Mouse (Mus musculus): ENCODE measurements at regions not wholly inside any gene's neighbourhood (a gene's known extent, or its start where the extent isn't known, plus 50 kb on each side); places are given as distances from the start of the nearest gene placed in this dataset.

GRCm38 (mm10) chr9:61770207-61770955 is 144.0 kb downstream of the Rplp1 start:
- POLR2A ChIA-PET: no interaction called here
- H3K27me3 ChIP-seq: peaks cover 27% of the 10 kb centered on the region
- CTCF ChIA-PET: no interaction called here
- in situ Hi-C loops (cut with MboI; ENCODE audit: low pct_unique_long_range_greater_than_20kb): no loop called here
- DNase-seq (ENCODE audit: low read depth, low spot score) (no peak), ATAC-seq (no peak)
- no peak for TF ChIP-seq CTCF (IDR thresholded peaks at IDR 0.05)

GRCm38 (mm10) chr9:61766187-61766586 is 148.2 kb downstream of the Rplp1 start:
- no peak for TF ChIP-seq CTCF (IDR thresholded peaks at IDR 0.05)
- CTCF ChIA-PET: no interaction called here
- POLR2A ChIA-PET: no interaction called here
- peaks cover 9% of the 10 kb centered on the region for H3K27me3 ChIP-seq
- ATAC-seq (no peak), DNase-seq (ENCODE audit: low read depth, low spot score) (no peak)
- in situ Hi-C loops (cut with MboI; ENCODE audit: low pct_unique_long_range_greater_than_20kb): no loop called here

GRCm38 (mm10) chr9:61765366-61765765 is 149.0 kb downstream of the Rplp1 start:
- ChIA-PET CTCF (no interaction called here), POLR2A (no interaction called here)
- ATAC-seq: no peak
- peaks cover 14% of the 10 kb centered on the region for H3K27me3 ChIP-seq
- no peak for DNase-seq (ENCODE audit: low read depth, low spot score)
- in situ Hi-C loops (cut with MboI; ENCODE audit: low pct_unique_long_range_greater_than_20kb): no loop called here
- no peak for TF ChIP-seq CTCF (IDR thresholded peaks at IDR 0.05)

- in situ Hi-C loops (cut with MboI; ENCODE audit: low pct_unique_long_range_greater_than_20kb): no loop called here
- no peak for DNase-seq (ENCODE audit: low read depth, low spot score)
- no peak for TF ChIP-seq CTCF (IDR thresholded peaks at IDR 0.05)
- ChIA-PET POLR2A (no interaction called here), CTCF (no interaction called here)
- peaks cover 11% of the 10 kb centered on the region for H3K27me3 ChIP-seq
- ATAC-seq: no peak
Measured at GRCm38 (mm10) chr9:61757806-61758205, 156.5 kb downstream of the Rplp1 start.

- H3K27me3 ChIP-seq: peaks cover 11% of the 10 kb centered on the region
- no peak for TF ChIP-seq CTCF (IDR thresholded peaks at IDR 0.05)
- ATAC-seq (no peak), DNase-seq (ENCODE audit: low read depth, low spot score) (no peak)
- ChIA-PET CTCF (no interaction called here), POLR2A (no interaction called here)
- in situ Hi-C loops (cut with MboI; ENCODE audit: low pct_unique_long_range_greater_than_20kb): no loop called here
Measured at GRCm38 (mm10) chr9:61756801-61757342, 157.5 kb downstream of the Rplp1 start.

- ATAC-seq: no peak
- in situ Hi-C loops (cut with MboI; ENCODE audit: low pct_unique_long_range_greater_than_20kb): no loop called here
- CTCF ChIA-PET: no interaction called here
Measured at GRCm38 (mm10) chr9:61756224-61756800, 158.0 kb downstream of the Rplp1 start.

GRCm38 (mm10) chr9:61755311-61755710 is 159.0 kb downstream of the Rplp1 start:
- no peak for TF ChIP-seq CTCF (IDR thresholded peaks at IDR 0.05)
- ChIA-PET CTCF (no interaction called here), POLR2A (no interaction called here)

More at GRCm38 (mm10) chr9:61756224-61756800, 158.0 kb downstream of the Rplp1 start:
- no peak for DNase-seq (ENCODE audit: low read depth, low spot score)
- peaks cover 6% of the 10 kb centered on the region for H3K27me3 ChIP-seq
- no peak for TF ChIP-seq CTCF (IDR thresholded peaks at IDR 0.05)
- POLR2A ChIA-PET: no interaction called here

GRCm38 (mm10) chr9:61753795-61754194 is 160.5 kb downstream of the Rplp1 start:
- ChIA-PET POLR2A (no interaction called here), CTCF (interaction anchor here (0.7 kb wide), 1 partner anchor 475 kb away, joined by 3 read pairs; no protein-coding TSS in a partner anchor)
- H3K27me3 ChIP-seq: peaks cover 3% of the 10 kb centered on the region
- in situ Hi-C loops (cut with MboI; ENCODE audit: low pct_unique_long_range_greater_than_20kb): no loop called here
- TF ChIP-seq CTCF (IDR thresholded peaks at IDR 0.05): no peak
- peak; percentile 70 for ATAC-seq
- DNase-seq (ENCODE audit: low read depth, low spot score): peak; percentile 43

More at GRCm38 (mm10) chr9:61755311-61755710, 159.0 kb downstream of the Rplp1 start:
- DNase-seq (ENCODE audit: low read depth, low spot score): no peak
- ATAC-seq: no peak
- in situ Hi-C loops (cut with MboI; ENCODE audit: low pct_unique_long_range_greater_than_20kb): no loop called here
- H3K27me3 ChIP-seq: peaks cover 3% of the 10 kb centered on the region

GRCm38 (mm10) chr9:61749201-61749600 is 165.1 kb downstream of the Rplp1 start:
- ChIA-PET POLR2A (interaction anchor here (1.0 kb wide), 1 partner anchor 8 kb away, joined by 3 read pairs; no protein-coding TSS in a partner anchor), CTCF (no interaction called here)
- ATAC-seq: no peak
- no peak for DNase-seq (ENCODE audit: low read depth, low spot score)
- in situ Hi-C loops (cut with MboI; ENCODE audit: low pct_unique_long_range_greater_than_20kb): no loop called here
- TF ChIP-seq CTCF (IDR thresholded peaks at IDR 0.05): no peak
- peaks cover 3% of the 10 kb centered on the region for H3K27me3 ChIP-seq

- ChIA-PET CTCF (no interaction called here), POLR2A (no interaction called here)
- DNase-seq (ENCODE audit: low read depth, low spot score) (no peak), ATAC-seq (no peak)
- peaks cover 3% of the 10 kb centered on the region for H3K27me3 ChIP-seq
- no peak for TF ChIP-seq CTCF (IDR thresholded peaks at IDR 0.05)
- in situ Hi-C loops (cut with MboI; ENCODE audit: low pct_unique_long_range_greater_than_20kb): no loop called here
Measured at GRCm38 (mm10) chr9:61748416-61748815, 165.9 kb downstream of the Rplp1 start.

- CTCF ChIA-PET: no interaction called here
- ATAC-seq (no peak), DNase-seq (ENCODE audit: low read depth, low spot score) (no peak)
- TF ChIP-seq CTCF (IDR thresholded peaks at IDR 0.05): no peak
- in situ Hi-C loops (cut with MboI; ENCODE audit: low pct_unique_long_range_greater_than_20kb): no loop called here
- peaks cover 13% of the 10 kb centered on the region for H3K27me3 ChIP-seq
- POLR2A ChIA-PET: no interaction called here
Measured at GRCm38 (mm10) chr9:61746401-61746800, 167.9 kb downstream of the Rplp1 start.
